Mouse (Mus musculus): ENCODE results near the gene Psmd10.

Psmd10 gene

GRCm38 (mm10) chrX:140956272-140956940 is at the start of gene Psmd10, which contains the start of gene Atg4a:
Psmd10 (minus strand) TSS chrX:140956728.
Atg4a (plus strand) TSS chrX:140956907.
- DNase-seq = peak; percentile 89

- no peak for DNase-seq
These were observed 42.4 kb upstream of the Psmd10 start for GRCm38 (mm10) chrX:140998885-140999284.

DNA sequence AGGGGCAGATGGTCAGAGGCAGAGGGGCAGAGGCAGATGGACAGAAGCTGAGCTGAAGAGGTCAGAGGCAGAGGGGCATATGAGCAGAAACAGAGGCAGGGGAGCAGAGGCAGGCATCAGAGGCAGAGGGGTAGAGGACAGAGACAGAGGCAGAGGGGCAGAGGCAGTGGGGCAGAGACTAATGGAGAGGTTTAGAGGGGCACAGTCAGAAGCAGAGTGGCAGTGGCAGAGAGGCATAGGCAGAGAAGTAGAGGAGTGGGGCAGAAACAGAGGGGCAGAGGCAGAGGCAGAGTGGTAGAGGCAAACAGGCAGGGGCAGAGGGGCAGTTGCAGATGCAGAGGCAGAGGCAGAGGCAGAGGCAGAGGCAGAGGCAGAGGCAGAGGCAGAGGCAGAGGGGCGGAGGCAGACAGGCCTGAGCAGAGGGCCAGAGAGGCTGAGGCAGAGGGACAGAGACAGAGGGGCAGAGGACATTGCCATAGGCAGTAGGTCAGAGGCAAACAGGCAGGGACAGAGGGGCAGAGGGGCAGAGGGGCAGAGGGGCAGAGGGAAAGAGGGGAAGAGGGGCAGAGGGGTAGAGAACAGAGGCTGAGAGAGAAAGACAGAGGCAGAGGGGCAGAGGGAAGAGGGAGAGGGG is 41.5 kb upstream of the Psmd10 start:
- DNase-seq = no peak

DNA sequence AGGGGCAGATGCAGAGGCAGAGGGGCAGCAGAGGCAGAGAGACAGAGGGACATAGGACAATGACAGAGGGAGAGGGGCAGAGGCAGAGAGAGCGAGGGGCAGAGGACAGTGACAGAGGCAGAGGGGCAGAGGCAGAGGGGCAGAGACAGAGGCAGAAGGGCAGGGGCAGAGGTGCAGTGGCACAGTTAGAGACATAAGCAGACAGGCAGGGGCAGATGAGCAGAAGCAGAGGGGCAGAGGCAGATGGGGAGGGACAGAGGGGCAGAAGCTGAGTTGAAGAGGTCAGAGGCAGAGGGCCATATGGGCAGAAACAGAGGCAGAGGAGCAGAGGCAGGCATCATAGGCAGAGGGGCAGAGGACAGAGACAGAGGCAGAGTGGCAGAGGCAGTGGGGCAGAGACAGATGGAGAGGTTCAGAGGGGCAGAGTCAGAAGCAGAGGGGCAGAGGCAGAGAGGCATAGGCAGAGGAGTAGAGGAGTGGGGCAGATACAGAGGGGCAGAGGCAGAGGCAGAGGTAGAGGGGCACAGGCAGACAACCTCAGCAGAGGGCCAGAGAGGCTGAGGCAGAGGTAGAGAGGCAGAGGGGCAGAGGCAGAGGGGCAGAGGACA is 40.5 kb upstream of the Psmd10 start:
- DNase-seq = no peak

DNA sequence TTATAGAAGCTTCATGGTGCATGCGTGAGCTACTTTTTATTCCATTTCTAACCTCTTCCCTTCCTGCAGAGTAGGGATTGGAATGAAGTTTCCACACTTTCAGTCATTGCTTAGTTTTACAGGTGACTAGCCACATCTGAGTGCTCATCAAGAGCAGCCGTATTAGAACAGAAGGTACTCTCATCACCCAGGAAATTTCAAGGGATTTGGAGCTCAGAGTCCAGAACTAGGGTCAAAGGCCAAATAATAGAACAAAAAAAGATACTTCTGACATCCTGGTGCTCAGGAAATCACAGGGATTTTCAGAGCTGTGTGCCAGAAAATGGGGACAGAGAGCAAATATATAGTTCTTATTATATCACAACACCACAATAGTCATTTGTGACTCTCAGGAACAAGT is 28.7 kb upstream of the Psmd10 start:
- no peak for DNase-seq

DNA sequence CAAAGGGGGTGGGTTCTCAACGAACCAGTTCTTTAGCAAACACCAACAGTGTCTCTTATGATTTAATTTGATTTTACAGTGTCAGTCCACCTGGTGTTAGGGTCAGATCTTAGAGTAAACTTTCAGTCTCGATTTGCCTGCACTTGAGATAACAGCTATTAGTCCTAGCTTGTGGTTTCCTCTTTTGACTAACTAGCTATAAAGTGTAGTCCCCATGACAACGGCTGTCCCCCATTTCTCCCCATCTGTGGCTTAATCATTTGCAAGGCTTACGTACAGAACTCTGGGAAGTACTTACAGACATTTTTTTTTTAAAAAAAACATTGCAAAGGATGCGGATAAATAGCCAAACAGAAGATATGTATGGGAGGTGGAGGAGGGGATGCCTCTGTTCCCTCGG is 28.3 kb upstream of the Psmd10 start:
- no peak for DNase-seq

- no peak for DNase-seq
These were observed 26.9 kb upstream of the Psmd10 start for GRCm38 (mm10) chrX:140983206-140983960.

DNA sequence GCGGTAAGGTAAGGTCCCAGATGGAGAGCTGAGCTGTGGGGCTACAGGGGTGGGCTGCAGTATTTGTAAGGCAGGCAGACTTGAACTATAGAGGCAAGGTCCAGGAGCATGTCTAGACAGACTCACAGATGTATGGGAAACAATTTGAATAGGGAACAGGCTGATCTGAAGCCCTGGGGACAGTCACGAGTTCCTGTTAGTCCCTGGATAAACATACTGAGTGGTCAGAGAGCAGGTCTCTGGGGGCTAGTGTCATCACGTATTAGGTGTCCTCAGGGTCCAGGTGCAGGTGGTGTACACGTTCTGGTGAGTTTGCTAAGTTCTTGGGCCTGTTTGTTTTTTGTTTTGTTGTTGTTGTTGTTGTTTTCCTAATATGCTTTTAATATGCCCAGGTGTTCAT is 23.6 kb upstream of the Psmd10 start:
- no peak for DNase-seq

DNA sequence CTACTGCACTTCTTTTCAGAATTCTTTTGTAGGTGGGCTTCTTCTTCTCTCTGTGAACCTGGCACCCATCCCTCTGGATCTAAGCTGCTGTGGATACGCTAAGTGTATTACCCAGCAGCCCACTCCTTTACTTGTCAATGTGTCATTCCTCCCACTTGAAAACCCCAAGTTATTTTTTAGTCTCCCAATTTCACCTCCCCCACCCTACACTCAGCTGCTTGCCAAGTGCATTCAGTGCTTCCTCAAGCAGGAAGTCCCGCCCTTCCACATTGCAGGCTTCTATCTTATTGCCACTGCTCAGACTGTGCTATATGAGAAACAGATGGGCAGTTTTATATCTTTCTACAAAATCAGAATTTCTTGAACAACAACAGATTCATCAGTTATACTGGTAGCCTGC is 23.0 kb upstream of the Psmd10 start:
- DNase-seq = no peak

GRCm38 (mm10) chrX:140978943-140979342 is 22.4 kb upstream of the Psmd10 start:
- no peak for DNase-seq

- DNase-seq = no peak
These were observed 431 bp upstream of the Psmd10 start for GRCm38 (mm10) chrX:140956959-140957358.

GRCm38 (mm10) chrX:140953618-140954017 is 2.9 kb downstream of the Psmd10 start:
- no peak for DNase-seq

- no peak for DNase-seq
These were observed 20.3 kb downstream of the Psmd10 start for GRCm38 (mm10) chrX:140936271-140936670.

DNA sequence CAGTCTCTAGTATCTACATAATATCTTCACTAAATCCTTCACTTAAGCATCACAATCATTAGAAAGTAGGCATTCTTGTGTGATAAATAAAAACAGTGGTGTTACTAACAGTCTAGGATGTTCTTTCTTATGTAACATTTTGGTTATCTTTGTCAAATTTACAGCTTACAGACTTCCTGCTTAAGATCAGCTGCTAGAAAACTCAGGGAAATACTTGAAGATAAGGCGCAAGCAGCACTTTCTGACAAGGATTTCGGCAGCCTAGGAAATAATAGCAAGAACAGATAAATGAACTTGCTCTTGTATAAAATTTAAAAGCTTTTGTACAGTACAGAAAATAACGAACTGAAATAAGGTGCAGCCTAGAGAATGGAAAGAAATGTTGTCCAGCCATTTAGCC is 23.3 kb downstream of the Psmd10 start:
- no peak for DNase-seq

DNA sequence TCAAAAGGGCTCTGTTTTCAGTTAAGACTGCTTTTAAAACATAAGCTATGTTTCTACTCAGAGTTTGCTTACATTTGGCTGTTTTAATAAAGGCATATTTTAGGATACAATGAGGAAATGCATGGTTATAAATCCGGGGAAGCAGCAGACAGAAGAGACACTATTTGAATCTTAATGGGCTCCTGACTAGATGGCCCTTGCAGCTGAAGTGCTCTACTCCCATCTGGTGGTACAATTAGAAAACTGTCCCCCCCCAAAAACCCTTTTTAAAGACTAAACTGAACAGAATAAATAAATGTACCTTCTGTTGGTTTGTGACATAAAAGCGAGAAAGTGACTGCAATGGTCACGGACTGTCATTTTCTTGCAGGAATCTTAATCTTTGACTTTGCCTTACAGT is 24.5 kb downstream of the Psmd10 start:
- DNase-seq = no peak

DNA sequence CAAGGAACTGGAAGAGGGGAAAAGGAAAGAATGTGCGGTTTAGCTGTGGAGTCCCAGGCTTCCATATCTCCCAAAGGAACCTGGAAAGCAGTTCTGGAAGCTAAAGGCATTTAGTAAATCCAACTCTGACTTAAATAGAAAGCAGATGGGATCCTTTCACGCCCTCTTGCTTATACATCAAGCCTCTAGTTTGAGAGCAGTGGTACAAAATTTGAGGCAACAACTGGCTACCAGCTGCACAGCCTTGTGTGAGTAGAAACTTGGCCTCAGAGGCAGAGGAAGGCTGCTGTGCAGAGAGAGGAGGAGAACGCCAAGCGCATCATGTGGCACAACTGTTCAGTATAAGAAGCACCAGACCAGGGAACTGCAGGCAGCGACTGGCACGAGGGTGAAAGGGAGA is 35.2 kb downstream of the Psmd10 start:
- DNase-seq = no peak

- DNase-seq = no peak
These were observed 49.2 kb downstream of the Psmd10 start, which contains the start of gene Vsig1 for GRCm38 (mm10) chrX:140907360-140907759. Vsig1 (plus strand) TSS chrX:140907608.

- DNase-seq = no peak
These were observed 53.0 kb downstream of the Psmd10 start for GRCm38 (mm10) chrX:140903487-140903886.

Measured in thymus, postnatal 25 days (tissue).